Mouse (Mus musculus): ENCODE measurements around the gene Fam174b. TPM values are rescaled to one million over a fixed set of nuclear protein-coding genes. Genes with fewer than 3 reads are reported as not detected.

The Fam174b gene
- polyA plus RNA-seq, 1 experiment from 2014 or later, result 0.22 TPM

GRCm38 (mm10) chr7:73741841-73742240 is 1.7 kb downstream of the Fam174b start:
- Histone ChIP-seq H3K4me3 (ENCODE audit: inconsistent target) (no peak overlapping the region), H3K27ac (no peak overlapping the region), H3K79me2 (ENCODE audit: inconsistent target) (no peaks in the 10 kb centered on the region), H3K36me3 (ENCODE audit: inconsistent target) (no peaks in the 10 kb centered on the region)
- 87% methylated on average over 6 of the region's 6 CpGs for WGBS (ENCODE audit: missing documents)

- Histone ChIP-seq H3K4me3 (ENCODE audit: inconsistent target) (no peak overlapping the region), H3K36me3 (ENCODE audit: inconsistent target) (no peaks in the 10 kb centered on the region), H3K79me2 (ENCODE audit: inconsistent target) (no peaks in the 10 kb centered on the region), H3K27ac (no peak overlapping the region)
- WGBS (ENCODE audit: missing documents), result 92% methylated on average over 8 of the region's 8 CpGs
Observed at GRCm38 (mm10) chr7:73743144-73743543, 3.0 kb downstream of the Fam174b start.

GRCm38 (mm10) chr7:73743831-73744370 is 3.8 kb downstream of the Fam174b start:
- 94% methylated on average over 10 of the region's 10 CpGs for WGBS (ENCODE audit: missing documents)
- Histone ChIP-seq H3K36me3 (ENCODE audit: inconsistent target) (no peaks in the 10 kb centered on the region), H3K27ac (no peak overlapping the region), H3K4me3 (ENCODE audit: inconsistent target) (no peak overlapping the region), H3K79me2 (ENCODE audit: inconsistent target) (no peaks in the 10 kb centered on the region)

GRCm38 (mm10) chr7:73745903-73746302 is 5.8 kb downstream of the Fam174b start:
- Histone ChIP-seq H3K36me3 (ENCODE audit: inconsistent target) (no peaks in the 10 kb centered on the region), H3K4me3 (ENCODE audit: inconsistent target) (no peak overlapping the region), H3K27ac (no peak overlapping the region), H3K79me2 (ENCODE audit: inconsistent target) (no peaks in the 10 kb centered on the region)
- WGBS (ENCODE audit: missing documents), result 38% methylated on average over 5 of the region's 5 CpGs

- 57% methylated on average over 4 of the region's 4 CpGs for WGBS (ENCODE audit: missing documents)
- no peaks in the 10 kb centered on the region for H3K36me3 ChIP-seq (ENCODE audit: inconsistent target)
- H3K79me2 ChIP-seq (ENCODE audit: inconsistent target), result no peaks in the 10 kb centered on the region
- H3K27ac ChIP-seq, result no peak overlapping the region
- no peak overlapping the region for H3K4me3 ChIP-seq (ENCODE audit: inconsistent target)
Observed at GRCm38 (mm10) chr7:73746836-73747235, 6.7 kb downstream of the Fam174b start.

- no peaks in the 10 kb centered on the region for H3K36me3 ChIP-seq (ENCODE audit: inconsistent target)
- no peak overlapping the region for H3K27ac ChIP-seq
- 89% methylated on average over 3 of the region's 3 CpGs for WGBS (ENCODE audit: missing documents)
- no peak overlapping the region for H3K4me3 ChIP-seq (ENCODE audit: inconsistent target)
- no peaks in the 10 kb centered on the region for H3K79me2 ChIP-seq (ENCODE audit: inconsistent target)
Observed at GRCm38 (mm10) chr7:73747531-73747930, 7.4 kb downstream of the Fam174b start.

GRCm38 (mm10) chr7:73748437-73749108 is 8.5 kb downstream of the Fam174b start:
- Histone ChIP-seq H3K27ac (no peak overlapping the region), H3K79me2 (ENCODE audit: inconsistent target) (no peaks in the 10 kb centered on the region), H3K36me3 (ENCODE audit: inconsistent target) (no peaks in the 10 kb centered on the region), H3K4me3 (ENCODE audit: inconsistent target) (no peak overlapping the region)
- 90% methylated on average over 5 of the region's 5 CpGs for WGBS (ENCODE audit: missing documents)

GRCm38 (mm10) chr7:73749339-73749738 is 9.2 kb downstream of the Fam174b start:
- WGBS (ENCODE audit: missing documents), result 91% methylated on average over 2 of the region's 2 CpGs
- Histone ChIP-seq H3K36me3 (ENCODE audit: inconsistent target) (no peaks in the 10 kb centered on the region), H3K79me2 (ENCODE audit: inconsistent target) (no peaks in the 10 kb centered on the region), H3K27ac (no peak overlapping the region), H3K4me3 (ENCODE audit: inconsistent target) (no peak overlapping the region)

- H3K36me3 ChIP-seq (ENCODE audit: inconsistent target), result no peaks in the 10 kb centered on the region
- no peak overlapping the region for H3K4me3 ChIP-seq (ENCODE audit: inconsistent target)
- no peak overlapping the region for H3K27ac ChIP-seq
- WGBS (ENCODE audit: missing documents), result 90% methylated on average over 7 of the region's 7 CpGs
- no peaks in the 10 kb centered on the region for H3K79me2 ChIP-seq (ENCODE audit: inconsistent target)
Observed at GRCm38 (mm10) chr7:73749983-73750382, 9.9 kb downstream of the Fam174b start.

- Histone ChIP-seq H3K27ac (no peak overlapping the region), H3K36me3 (ENCODE audit: inconsistent target) (no peaks in the 10 kb centered on the region), H3K79me2 (ENCODE audit: inconsistent target) (no peaks in the 10 kb centered on the region), H3K4me3 (ENCODE audit: inconsistent target) (no peak overlapping the region)
- WGBS (ENCODE audit: missing documents), result 78% methylated on average over 1 of the region's 1 CpGs
Observed at GRCm38 (mm10) chr7:73753598-73753997, 13.5 kb downstream of the Fam174b start.

GRCm38 (mm10) chr7:73755377-73756110 is 15.4 kb downstream of the Fam174b start:
- H3K4me3 ChIP-seq (ENCODE audit: inconsistent target), result no peak overlapping the region
- no peak overlapping the region for H3K27ac ChIP-seq
- H3K36me3 ChIP-seq (ENCODE audit: inconsistent target), result no peaks in the 10 kb centered on the region
- WGBS (ENCODE audit: missing documents), result 100% methylated on average over 1 of the region's 1 CpGs
- no peaks in the 10 kb centered on the region for H3K79me2 ChIP-seq (ENCODE audit: inconsistent target)

GRCm38 (mm10) chr7:73761691-73762189 is 21.6 kb downstream of the Fam174b start:
- Histone ChIP-seq H3K27ac (no peak overlapping the region), H3K79me2 (ENCODE audit: inconsistent target) (no peaks in the 10 kb centered on the region), H3K4me3 (ENCODE audit: inconsistent target) (no peak overlapping the region), H3K36me3 (ENCODE audit: inconsistent target) (no peaks in the 10 kb centered on the region)
- WGBS (ENCODE audit: missing documents), result 31% methylated on average over 7 of the region's 8 CpGs

GRCm38 (mm10) chr7:73764679-73765078 is 24.6 kb downstream of the Fam174b start:
- H3K27ac ChIP-seq, result no peak overlapping the region
- H3K36me3 ChIP-seq (ENCODE audit: inconsistent target), result no peaks in the 10 kb centered on the region
- 86% methylated on average over 5 of the region's 5 CpGs for WGBS (ENCODE audit: missing documents)
- H3K4me3 ChIP-seq (ENCODE audit: inconsistent target), result no peak overlapping the region
- no peaks in the 10 kb centered on the region for H3K79me2 ChIP-seq (ENCODE audit: inconsistent target)

GRCm38 (mm10) chr7:73765186-73765903 is 25.2 kb downstream of the Fam174b start:
- H3K4me3 ChIP-seq (ENCODE audit: inconsistent target), result no peak overlapping the region
- WGBS (ENCODE audit: missing documents), result 37% methylated on average over 7 of the region's 7 CpGs
- no peak overlapping the region for H3K27ac ChIP-seq
- H3K79me2 ChIP-seq (ENCODE audit: inconsistent target), result no peaks in the 10 kb centered on the region
- no peaks in the 10 kb centered on the region for H3K36me3 ChIP-seq (ENCODE audit: inconsistent target)
